Mouse (Mus musculus) small intestine, adult 2 months (tissue): ENCODE data around the gene Rbfox1.

Experiments
- CTCF ChIP-seq: fragments of 200-500 bp; IDR thresholded peaks from 2 replicates; pipeline ENCODE4 v1.5.1; 2012; ENCODE audit warnings: low read depth, mild to moderate bottlenecking, control low read depth, inconsistent platforms, low read length, moderate library complexity, mixed read lengths; ENCODE audit not compliant: insufficient replicate concordance, insufficient read length; ENCODE audit errors: extremely low read depth
- POLR2A ChIP-seq: fragments of 200-500 bp; IDR thresholded peaks from 2 replicates; pipeline ENCODE4 v1.6.1; 2012; ENCODE audit warnings: low read depth, mild to moderate bottlenecking, control low read depth, inconsistent platforms, low read length, moderate library complexity

DNA sequence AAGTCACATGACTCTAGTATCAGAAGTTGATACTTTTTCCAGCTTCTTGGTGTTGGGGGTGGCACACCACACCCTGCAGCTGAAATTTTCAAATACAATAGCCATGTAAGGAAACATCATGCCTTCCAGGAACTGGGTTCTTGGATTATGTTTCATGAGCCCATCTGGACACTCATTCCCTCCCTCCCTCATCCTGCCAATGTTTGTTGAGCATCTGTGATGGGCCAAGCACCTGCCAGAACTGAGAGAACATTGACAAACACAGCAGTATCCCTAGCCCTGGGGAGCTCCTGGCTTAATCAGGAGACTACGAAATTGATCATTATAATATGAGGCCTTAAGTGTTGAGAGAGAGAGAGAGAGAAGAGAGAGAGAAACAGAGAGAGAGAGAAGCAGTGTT lies 18.2 kb upstream of the Rbfox1 start:
- TF ChIP-seq POLR2A = no peak
- TF ChIP-seq CTCF = no peak
